Mouse (Mus musculus) CH12.LX (cell line): ENCODE data around the gene Phykpl. TPM values are rescaled to one million over a fixed set of nuclear protein-coding genes. Genes with fewer than 3 reads are reported as not detected.

ENCODE experiments used
- DNase-seq: peaks from one replicate; pipeline ENCODE4 v3.0.0-alpha.2; 2013; ENCODE audit errors: extremely low read depth
- H3K27ac ChIP-seq: 2 replicates; pipeline ENCODE4 v1.5.1; 2012; ENCODE audit warnings: low read depth, mild to moderate bottlenecking, control low read depth, moderate library complexity; ENCODE audit not compliant: insufficient read depth
- H3K27me3 ChIP-seq: replicated peaks from 2 replicates; pipeline ENCODE3; 2012; ENCODE audit warnings: inconsistent platforms
- H3K36me3 ChIP-seq, 2 experiments: replicated peaks in 1 of 2; 2 replicates each; pipeline versions ENCODE3 to v1.6.1; 2012; ENCODE audit warnings: inconsistent platforms in 1 of 2, low read length in 1 of 2, mild to moderate bottlenecking in 1 of 2, mixed read lengths in 1 of 2, moderate library complexity in 1 of 2; ENCODE audit not compliant: control insufficient read depth in 1 of 2, insufficient read depth in 1 of 2
- H3K4me1 ChIP-seq, 2 experiments: 2 replicates each; pipeline ENCODE4 v1.6.1; 2012; ENCODE audit warnings: inconsistent platforms in 1 of 2, moderate library complexity in 1 of 2; ENCODE audit not compliant: insufficient read depth in 2 of 2, control insufficient read depth in 1 of 2
- H3K4me2 ChIP-seq: 2 replicates; pipeline ENCODE4 v1.6.1; 2012; ENCODE audit warnings: low read depth, mild to moderate bottlenecking, control low read depth; ENCODE audit not compliant: poor library complexity, insufficient read depth, severe bottlenecking
- H3K4me3 ChIP-seq, 3 experiments: fragments of 150-350 bp in 1 of 3; sonication (generic) in 1 of 3; replicated peaks in 1 of 3; 2 replicates each; pipeline versions ENCODE3 to v1.5.1; 2011 to 2012; ENCODE audit warnings: low read depth in 2 of 3, low read length in 2 of 3, mild to moderate bottlenecking in 2 of 3, moderate library complexity in 2 of 3, control low read depth in 1 of 3, improper control_type of control experiment in 1 of 3, inconsistent platforms in 1 of 3, mixed read lengths in 1 of 3; ENCODE audit not compliant: poor library complexity in 1 of 3
- H3K79me2 ChIP-seq: replicated peaks from 2 replicates; pipeline ENCODE4 v1.6.1; 2012; ENCODE audit warnings: mild to moderate bottlenecking, moderate library complexity; ENCODE audit not compliant: control insufficient read depth, poor library complexity, insufficient read depth, severe bottlenecking; ENCODE audit errors: extremely low read depth
- H3K9ac ChIP-seq: 2 replicates; pipeline ENCODE4 v1.6.1; 2012; ENCODE audit warnings: low read depth, mild to moderate bottlenecking, control low read depth, moderate library complexity; ENCODE audit not compliant: insufficient read depth
- H3K9me3 ChIP-seq: replicated peaks from 2 replicates; pipeline ENCODE3; 2012; ENCODE audit warnings: low read length, inconsistent platforms, mixed read lengths
- CHD1 ChIP-seq: IDR thresholded peaks from 2 replicates; pipeline ENCODE4 v1.6.1; 2012; ENCODE audit warnings: low read depth, low read length, improper control_type of control experiment, inconsistent platforms
- CHD2 ChIP-seq: IDR thresholded peaks from 2 replicates; pipeline ENCODE4 v1.6.1; 2011; ENCODE audit warnings: low read length, improper control_type of control experiment
- ELF1 ChIP-seq: IDR thresholded peaks from 2 replicates; pipeline ENCODE4 v1.6.1; 2014; ENCODE audit warnings: low read depth, mild to moderate bottlenecking, inconsistent platforms, low read length, improper control_type of control experiment
- EP300 ChIP-seq: IDR thresholded peaks from 2 replicates; pipeline ENCODE4 v1.6.1; 2011; ENCODE audit warnings: low read length, improper control_type of control experiment
- ETS1 ChIP-seq: conservative IDR thresholded peaks from 2 replicates; pipeline ENCODE4 v1.6.1; 2012; ENCODE audit warnings: low read depth, mild to moderate bottlenecking, inconsistent platforms, low read length, improper control_type of control experiment, moderate library complexity
- GABPA ChIP-seq: IDR thresholded peaks from 2 replicates; pipeline ENCODE4 v1.6.1; 2012; ENCODE audit warnings: low read depth, low read length, improper control_type of control experiment, inconsistent platforms; ENCODE audit not compliant: insufficient replicate concordance
- HCFC1 ChIP-seq: IDR thresholded peaks from 2 replicates; pipeline ENCODE4 v1.6.1; 2012; ENCODE audit warnings: low read depth, mild to moderate bottlenecking, inconsistent platforms, low read length, improper control_type of control experiment
- IRF4 ChIP-seq: IDR thresholded peaks from 2 replicates; pipeline ENCODE4 v1.6.1; 2014; ENCODE audit warnings: low read depth, mild to moderate bottlenecking, inconsistent platforms, low read length, improper control_type of control experiment
- JUN ChIP-seq: IDR thresholded peaks from 2 replicates; pipeline ENCODE4 v1.6.1; 2011; ENCODE audit warnings: low read depth, mild to moderate bottlenecking, low read length, improper control_type of control experiment, moderate library complexity; ENCODE audit not compliant: insufficient read depth
- JUND ChIP-seq: conservative IDR thresholded peaks from 2 replicates; pipeline ENCODE4 v1.6.1; 2011; ENCODE audit warnings: low read depth, low read length, improper control_type of control experiment
- KAT2A ChIP-seq: IDR thresholded peaks from 2 replicates; pipeline ENCODE4 v1.6.1; 2012; ENCODE audit warnings: low read length, improper control_type of control experiment, inconsistent platforms; ENCODE audit not compliant: insufficient replicate concordance
- MAX ChIP-seq: IDR thresholded peaks from 2 replicates; pipeline ENCODE4 v1.6.1; 2011; ENCODE audit warnings: low read length, improper control_type of control experiment
- MAZ ChIP-seq: IDR thresholded peaks from 2 replicates; pipeline ENCODE4 v1.6.1; 2012; ENCODE audit warnings: low read depth, mild to moderate bottlenecking, inconsistent platforms, low read length, improper control_type of control experiment, moderate library complexity
- MEF2A ChIP-seq: IDR thresholded peaks from 2 replicates; pipeline ENCODE4 v1.6.1; 2014; ENCODE audit warnings: low read depth, mild to moderate bottlenecking, inconsistent platforms, low read length, improper control_type of control experiment, borderline replicate concordance
- MXI1 ChIP-seq: IDR thresholded peaks from 2 replicates; pipeline ENCODE4 v1.6.1; 2011; ENCODE audit warnings: mild to moderate bottlenecking, low read depth, low read length, improper control_type of control experiment
- PAX5 ChIP-seq: IDR thresholded peaks from 2 replicates; pipeline ENCODE4 v1.6.1; 2012; ENCODE audit warnings: low read length, inconsistent platforms, mixed read lengths
- POLR2AphosphoS2 ChIP-seq: IDR thresholded peaks from 2 replicates; pipeline ENCODE4 v1.6.1; 2011; ENCODE audit warnings: low read depth, low read length, improper control_type of control experiment
- RAD21 ChIP-seq: IDR thresholded peaks from 2 replicates; pipeline ENCODE4 v1.6.1; 2011; ENCODE audit warnings: low read depth, mild to moderate bottlenecking, low read length, improper control_type of control experiment, moderate library complexity
- SIN3A ChIP-seq: IDR thresholded peaks from 2 replicates; pipeline ENCODE4 v1.6.1; 2012; ENCODE audit warnings: low read length, improper control_type of control experiment, inconsistent platforms
- SMC3 ChIP-seq: IDR thresholded peaks from 2 replicates; pipeline ENCODE4 v1.6.1; 2011; ENCODE audit warnings: low read depth, low read length, improper control_type of control experiment
- UBTF ChIP-seq: IDR thresholded peaks from 2 replicates; pipeline ENCODE4 v1.6.1; 2012; ENCODE audit warnings: low read depth, mild to moderate bottlenecking, inconsistent platforms, low read length, improper control_type of control experiment, moderate library complexity
- USF1 ChIP-seq: IDR thresholded peaks from 2 replicates; pipeline ENCODE4 v1.6.1; 2014; ENCODE audit warnings: low read depth, mild to moderate bottlenecking, inconsistent platforms, low read length, improper control_type of control experiment
- USF2 ChIP-seq: conservative IDR thresholded peaks from 2 replicates; pipeline ENCODE4 v1.6.1; 2011; ENCODE audit warnings: low read depth, low read length, improper control_type of control experiment
- ZC3H11A ChIP-seq: IDR thresholded peaks from 2 replicates; pipeline ENCODE4 v1.6.1; 2012; ENCODE audit warnings: low read depth, mild to moderate bottlenecking, inconsistent platforms, low read length, improper control_type of control experiment
- ZNF384 ChIP-seq: IDR thresholded peaks from 2 replicates; pipeline ENCODE4 v1.6.1; 2012; ENCODE audit warnings: low read depth, low read length, improper control_type of control experiment, inconsistent platforms
- dilution Hi-C: fragments of 300-500 bp; cut with MboI; formaldehyde crosslinking; loops from 2 replicates; pipeline ENCODE4 v1.14.3; 2020; ENCODE audit warnings: low sequenced_read_pairs; ENCODE audit not compliant: extremely low pct_unique_long_range_greater_than_20kb, extremely low pct_ligation_motif_present
- in situ Hi-C: fragments of 300-500 bp; cut with MboI; formaldehyde crosslinking; loops from 3 replicates; pipeline ENCODE4 v1.14.3; 2019; ENCODE audit warnings: low sequenced_read_pairs, low pct_ligation_motif_present, low pct_unique_long_range_greater_than_20kb, mixed read lengths
- polyA plus RNA-seq: library from polyadenylated mRNA; unstranded; fragments of >175 nt; gene quantifications from 2 replicates; pipeline ENCODE4 v1.2.1, GENCODE M21; 2012; ENCODE audit warnings: low read depth; ENCODE audit not compliant: insufficient read length
- total RNA-seq, 2 experiments: library from RNA; depleted of rRNA; stranded (reverse); fragments of 300-350 nt in 1 of 2; fragments of >200 nt in 1 of 2; gene quantifications; 2 replicates each; pipeline ENCODE4 v1.2.3; 2012 to 2014

Phykpl gene
- total and polyA plus RNA-seq, 3 experiments, result 25.2 to 44.0 (median 30.9) TPM

- H3K27me3 ChIP-seq, result peaks cover 51% of the 10 kb centered on the region
- no peak overlapping the region for H3K27ac ChIP-seq
- TF ChIP-seq SMC3, result no peak
- TF ChIP-seq MAZ, result no peak
- TF ChIP-seq USF1, result no peak
- no peak for TF ChIP-seq IRF4
- TF ChIP-seq MAX, result no peak
- TF ChIP-seq PAX5, result no peak
- no peak for TF ChIP-seq MEF2A
- TF ChIP-seq MXI1, result no peak
- TF ChIP-seq GABPA, result no peak
- no peak for TF ChIP-seq EP300
- TF ChIP-seq ETS1, result no peak
- TF ChIP-seq POLR2AphosphoS2, result no peak
- no peak for TF ChIP-seq CHD2
- TF ChIP-seq JUN, result no peak
- TF ChIP-seq ZNF384, result no peak
- TF ChIP-seq HCFC1, result no peak
- no peak for TF ChIP-seq UBTF
- DNase-seq, result no peak
- in situ Hi-C loops, result loop anchor here (5.0 to 25.0 kb wide), 2 partner anchors 39 to 606 kb away; partner anchors contain the start of genes 4933414I15Rik, Phykpl and Zfp354b
- no peak overlapping the region for H3K9ac ChIP-seq
- dilution Hi-C loops, result no loop called here
- no peaks in the 10 kb centered on the region for H3K9me3 ChIP-seq
- no peaks in the 10 kb centered on the region for H3K79me2 ChIP-seq
- no peaks in the 10 kb centered on the region for H3K36me3 ChIP-seq
- no peak overlapping the region for H3K4me2 ChIP-seq
- no peak overlapping the region for H3K4me3 ChIP-seq
- H3K4me1 ChIP-seq, result peaks cover 4 to 6% of the 10 kb centered on the region in 2 experiments; a peak in 2 of 4 replicates
Measured at GRCm38 (mm10) chr11:51543487-51544050, 41.0 kb upstream of the Phykpl start.

DNA sequence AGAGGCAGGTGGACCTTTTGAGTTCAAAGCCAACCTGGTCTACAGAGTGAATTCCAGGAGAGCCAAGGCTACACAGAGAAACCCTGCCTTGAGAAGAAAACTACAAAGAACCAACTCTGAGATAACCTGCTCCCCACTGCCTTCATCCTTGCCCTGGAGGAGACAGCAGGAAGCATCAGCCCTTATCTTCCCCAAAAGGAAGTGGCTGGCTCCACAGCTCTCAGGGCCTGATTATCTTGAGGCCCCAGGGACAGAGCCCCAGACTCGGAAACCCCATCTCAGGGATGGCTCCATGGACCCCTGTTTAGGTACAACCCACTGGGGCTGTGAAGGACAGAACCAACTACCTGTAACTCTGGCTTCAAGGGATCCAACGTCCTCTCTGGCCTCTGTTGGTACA lies 40.1 kb upstream of the Phykpl start:
- in situ Hi-C loops, result loop anchor here (5.0 to 25.0 kb wide), 2 partner anchors 38 to 607 kb away; partner anchors contain the start of genes 4933414I15Rik, Phykpl and Zfp354b
- no peak for DNase-seq
- H3K4me1 ChIP-seq, result peaks cover 0 to under 1% of the 10 kb centered on the region in 2 experiments; a peak in 1 of 4 replicates

More for the DNA sequence above, 40.1 kb upstream of the Phykpl start:
- H3K9me3 ChIP-seq, result no peaks in the 10 kb centered on the region
- no peak overlapping the region for H3K4me3 ChIP-seq
- no peak overlapping the region for H3K9ac ChIP-seq
- H3K79me2 ChIP-seq, result no peaks in the 10 kb centered on the region
- dilution Hi-C loops, result no loop called here
- H3K27ac ChIP-seq, result no peak overlapping the region
- no peak overlapping the region for H3K4me2 ChIP-seq
- no peaks in the 10 kb centered on the region for H3K36me3 ChIP-seq
- H3K27me3 ChIP-seq, result peaks cover 50% of the 10 kb centered on the region
- TF ChIP-seq JUND (no peak), IRF4 (no peak), CHD2 (no peak), USF2 (no peak), RAD21 (no peak), SIN3A (no peak), MAX (no peak), SMC3 (no peak), KAT2A (no peak), PAX5 (no peak), UBTF (no peak), ELF1 (no peak), JUN (no peak), CHD1 (no peak), GABPA (no peak), USF1 (no peak), POLR2AphosphoS2 (no peak), ZNF384 (no peak), ZC3H11A (no peak)
